Mouse (Mus musculus) ES-E14 (cell line): ENCODE measurements at regions not wholly inside any gene's neighbourhood (a gene's known extent, or its start where the extent isn't known, plus 50 kb on each side); places are given as distances from the start of the nearest gene placed in this dataset.
"Not testable (repeated sequence)": the region's sequence is repeated elsewhere in the genome, so short reads cannot be mapped to it uniquely, and the experiment has no call there.

Experiments used
- DNase-seq: peaks from one replicate; pipeline ENCODE4 v3.0.0-alpha.2; 2013; ENCODE audit warnings: low read depth, low spot score
- H3K27ac ChIP-seq: 2 replicates; pipeline ENCODE4 v1.5.1; 2012; ENCODE audit warnings: low read depth, mild to moderate bottlenecking, low read length, moderate library complexity, mixed read lengths; ENCODE audit not compliant: poor library complexity, insufficient read depth, severe bottlenecking
- H3K36me3 ChIP-seq: 2 replicates; pipeline ENCODE4 v1.6.1; 2012; ENCODE audit warnings: mild to moderate bottlenecking, low read length, moderate library complexity, mixed read lengths; ENCODE audit not compliant: control insufficient read depth, poor library complexity, insufficient read depth, severe bottlenecking
- H3K4me1 ChIP-seq, 2 experiments: fragments of 150-350 bp in 1 of 2; sonication (generic) in 1 of 2; 2 replicates each; pipeline ENCODE4 v1.6.1; 2012; ENCODE audit warnings: low read length in 2 of 2, mild to moderate bottlenecking in 1 of 2, mixed read lengths in 1 of 2; ENCODE audit not compliant: control insufficient read depth in 2 of 2, insufficient read depth in 2 of 2, poor library complexity in 1 of 2
- H3K4me3 ChIP-seq, 2 experiments: fragments of 150-350 bp in 1 of 2; sonication (generic) in 1 of 2; 2 replicates each; pipeline ENCODE4 v1.5.1; 2012; ENCODE audit warnings: low read length in 2 of 2, low read depth in 1 of 2, mild to moderate bottlenecking in 1 of 2, mixed read lengths in 1 of 2; ENCODE audit not compliant: insufficient read depth in 1 of 2, poor library complexity in 1 of 2, severe bottlenecking in 1 of 2
- H3K9ac ChIP-seq: 2 replicates; pipeline ENCODE4 v1.6.1; 2012; ENCODE audit warnings: low read depth, mild to moderate bottlenecking, low read length, mixed read lengths; ENCODE audit not compliant: poor library complexity, insufficient read depth, severe bottlenecking
- H3K9me3 ChIP-seq: fragments of 150-350 bp; sonication (generic); 2 replicates; pipeline ENCODE4 v1.6.1; 2012; ENCODE audit warnings: low read depth, mild to moderate bottlenecking, low read length; ENCODE audit not compliant: control insufficient read depth, insufficient read depth
- CHD2 ChIP-seq: IDR thresholded peaks from 2 replicates; pipeline ENCODE4 v1.6.1; 2014; ENCODE audit warnings: mild to moderate bottlenecking, low read depth, low read length, inconsistent platforms
- HCFC1 ChIP-seq: IDR thresholded peaks from 2 replicates; pipeline ENCODE4 v1.6.1; 2012; ENCODE audit warnings: low read length, inconsistent platforms, borderline replicate concordance; ENCODE audit not compliant: insufficient read depth
- MAFK ChIP-seq: IDR thresholded peaks from 2 replicates; pipeline ENCODE4 v1.6.1; 2014; ENCODE audit warnings: mild to moderate bottlenecking, low read depth, low read length, inconsistent platforms; ENCODE audit not compliant: insufficient read depth
- ZC3H11A ChIP-seq: IDR thresholded peaks from 2 replicates; pipeline ENCODE4 v1.6.1; 2012; ENCODE audit warnings: low read depth, mild to moderate bottlenecking, inconsistent platforms, low read length, borderline replicate concordance
- ZNF384 ChIP-seq: IDR thresholded peaks from 2 replicates; pipeline ENCODE4 v1.6.1; 2012; ENCODE audit warnings: low read depth, low read length, inconsistent platforms
- in situ Hi-C, 2 experiments: fragments of 600-800 bp; cut with MboI; formaldehyde crosslinking; loops; one replicate each; pipeline ENCODE4 v1.15.1; 2025; ENCODE audit warnings: low sequenced_read_pairs in 2 of 2, inconsistent platforms in 1 of 2; ENCODE audit not compliant: unreplicated experiment in 2 of 2

- H3K27ac ChIP-seq, result no peak overlapping the region
- H3K4me1 ChIP-seq, result no peaks in the 10 kb centered on the region
- no peak overlapping the region for H3K4me3 ChIP-seq
- H3K9me3 ChIP-seq, result no peaks in the 10 kb centered on the region
- no peaks in the 10 kb centered on the region for H3K36me3 ChIP-seq
- TF ChIP-seq ZC3H11A (no peak), ZNF384 (no peak), CHD2 (no peak), MAFK (no peak), HCFC1 (no peak)
- in situ Hi-C loops, result no loop called here
- no peak for DNase-seq
- H3K9ac ChIP-seq, result no peak overlapping the region
Measured at GRCm38 (mm10) chr13:16465317-16465716, 453.7 kb downstream of the Inhba start.

- no peak overlapping the region for H3K9ac ChIP-seq
- H3K4me3 ChIP-seq, result no peak overlapping the region
- no peaks in the 10 kb centered on the region for H3K36me3 ChIP-seq
- H3K27ac ChIP-seq, result no peak overlapping the region
- in situ Hi-C loops, result no loop called here
- H3K4me1 ChIP-seq, result no peaks in the 10 kb centered on the region
- TF ChIP-seq ZNF384, result no peak
- TF ChIP-seq ZC3H11A, result no peak
- no peak for TF ChIP-seq MAFK
- no peak for TF ChIP-seq HCFC1
- no peak for TF ChIP-seq CHD2
- H3K9me3 ChIP-seq, result no peaks in the 10 kb centered on the region
- no peak for DNase-seq
Measured at GRCm38 (mm10) chr13:16465812-16466211, 454.2 kb downstream of the Inhba start.

GRCm38 (mm10) chr13:16476515-16476914 is 464.9 kb downstream of the Inhba start:
- no peaks in the 10 kb centered on the region for H3K4me1 ChIP-seq
- in situ Hi-C loops, result no loop called here
- no peak overlapping the region for H3K27ac ChIP-seq
- no peak overlapping the region for H3K4me3 ChIP-seq
- H3K9ac ChIP-seq, result no peak overlapping the region
- no peaks in the 10 kb centered on the region for H3K9me3 ChIP-seq
- TF ChIP-seq ZC3H11A, result no peak
- TF ChIP-seq ZNF384, result no peak
- TF ChIP-seq HCFC1, result no peak
- H3K36me3 ChIP-seq, result no peaks in the 10 kb centered on the region
- DNase-seq, result no peak

GRCm38 (mm10) chr13:16487292-16487691 is 475.6 kb downstream of the Inhba start:
- no peaks in the 10 kb centered on the region for H3K4me1 ChIP-seq
- H3K4me3 ChIP-seq, result no peak overlapping the region
- in situ Hi-C loops, result no loop called here
- no peak overlapping the region for H3K27ac ChIP-seq
- no peak for TF ChIP-seq CHD2
- peak; percentile 77 for TF ChIP-seq ZNF384
- no peaks in the 10 kb centered on the region for H3K36me3 ChIP-seq
- H3K9ac ChIP-seq, result no peak overlapping the region
- H3K9me3 ChIP-seq, result no peaks in the 10 kb centered on the region
- no peak for DNase-seq

- H3K4me1 ChIP-seq, H3K27ac ChIP-seq, H3K4me3 ChIP-seq, H3K9ac ChIP-seq, H3K9me3 ChIP-seq, H3K36me3 ChIP-seq, DNase-seq, in situ Hi-C loops: not testable (repeated sequence)
Measured at GRCm38 (mm10) chr13:16490680-16491079, 479.0 kb downstream of the Inhba start.
